ENCODE assay signal across 21 mouse cellular contexts in genomic region chr15:95967516-95968196, GRCm38 (mm10).
DNase-seq lines count a peak whose midpoint lies in the region; ATAC-seq and TF ChIP-seq lines count a peak whose summit lies in the region.
"Had no signal": no experiment of that assay in that cellular context is flagged by ENCODE, and none has a peak within 500 bp of the region (broad histone marks: within the 10 kb centered on the region; RNA-seq: fewer than 3 reads in every experiment).

No protein-coding gene starts in this region.

- ATAC-seq in embryonic facial prominence, embryonic 14.5 days (ENCODE audit: low read depth), result peak; percentile 44; the same call in 1 of the 2 replicates
- peak; percentile 50 for ATAC-seq in hindbrain, embryonic 12.5 days (ENCODE audit: low FRiP score)
- 0 out of 2 replicates have a peak, but pooled peaks have one; percentile 19 for ATAC-seq in midbrain, embryonic 12.5 days (ENCODE audit: low FRiP score, low read depth)
- no peak for ATAC-seq in midbrain, embryonic 16.5 days
- ATAC-seq: CD4-positive, CD25-positive, alpha-beta regulatory T cell, adult 4 months; forebrain, embryonic 13.5 days; forebrain, postnatal 0 days; intestine, embryonic 15.5 days had no signal

- no peak for TF ChIP-seq POLR2A in brain, embryonic 14.5 days (IDR thresholded peaks at IDR 0.05; ENCODE audit: borderline replicate concordance, extremely low read depth, insufficient read depth, insufficient read length, poor library complexity, severe bottlenecking)

- no peak overlapping the region for H3K27ac ChIP-seq in embryonic facial prominence, embryonic 14.5 days (replicated peaks; ENCODE audit: low read depth, low read length)
- H3K27ac ChIP-seq in embryonic facial prominence, embryonic 10.5 days (replicated peaks), result no peak overlapping the region
- H3K27ac ChIP-seq in hindbrain, embryonic 12.5 days, result no peak overlapping the region
- H3K27ac ChIP-seq in hindbrain, embryonic 10.5 days, result no peak overlapping the region; the same call in 1 of the 2 replicates
- H3K27ac ChIP-seq in midbrain, embryonic 12.5 days (replicated peaks), result no peak overlapping the region
- no peak overlapping the region for H3K27ac ChIP-seq in midbrain, embryonic 16.5 days (ENCODE audit: low read length)
- H3K27ac ChIP-seq: embryonic facial prominence, embryonic 13.5 days; forebrain, embryonic 13.5 days; intestine, embryonic 15.5 days had no signal

- DNase-seq in embryonic facial prominence, embryonic 14.5 days (ENCODE audit: low spot score), result no peak
- no peak for DNase-seq in embryonic facial prominence, embryonic 10.5 days (ENCODE audit: low spot score)
- no peak for DNase-seq in hindbrain, embryonic 10.5 days (ENCODE audit: low spot score)
- peak; percentile 19 for DNase-seq in brain, embryonic 14.5 days (ENCODE audit: low read depth)
- DNase-seq: adrenal gland, postnatal 10 days; B cell, adult 2 months; cerebellum, adult 11-12 months; cerebellum, adult 9-10 months; cerebellum, postnatal 25 days; forebrain, postnatal 0 days; gastrocnemius, postnatal 36 days; heart, adult 18-20 months had no signal

- no peak overlapping the region for H3K9ac ChIP-seq in embryonic facial prominence, embryonic 14.5 days (ENCODE audit: low read depth, low read length)
- no peak overlapping the region for H3K9ac ChIP-seq in hindbrain, embryonic 12.5 days
- H3K9ac ChIP-seq in midbrain, embryonic 12.5 days (replicated peaks), result no peak overlapping the region
- no peak overlapping the region for H3K9ac ChIP-seq in midbrain, embryonic 16.5 days (ENCODE audit: low read depth, low read length)
- H3K9ac ChIP-seq: embryonic facial prominence, embryonic 13.5 days; forebrain, embryonic 13.5 days; forebrain, postnatal 0 days; intestine, embryonic 15.5 days had no signal

- no peak for TF ChIP-seq CTCF in brain, embryonic 14.5 days (IDR thresholded peaks at IDR 0.05; ENCODE audit: borderline replicate concordance, extremely low read depth, insufficient read depth, insufficient read length)

- H3K4me3 ChIP-seq in embryonic facial prominence, embryonic 14.5 days (ENCODE audit: low read depth, low read length), result no peak overlapping the region
- H3K4me3 ChIP-seq in embryonic facial prominence, embryonic 10.5 days, result no peak overlapping the region
- H3K4me3 ChIP-seq in hindbrain, embryonic 12.5 days, result no peak overlapping the region
- H3K4me3 ChIP-seq in hindbrain, embryonic 10.5 days, result no peak overlapping the region
- H3K4me3 ChIP-seq in midbrain, embryonic 12.5 days, result no peak overlapping the region
- no peak overlapping the region for H3K4me3 ChIP-seq in midbrain, embryonic 16.5 days (ENCODE audit: low read depth, low read length)
- H3K4me3 ChIP-seq: embryonic facial prominence, embryonic 13.5 days; forebrain, embryonic 13.5 days; intestine, embryonic 15.5 days had no signal

- no peaks in the 10 kb centered on the region; the same call in 1 of the 2 replicates for H3K4me1 ChIP-seq in embryonic facial prominence, embryonic 14.5 days (ENCODE audit: control insufficient read depth, insufficient read depth, low read length)
- peaks cover 14% of the 10 kb centered on the region for H3K4me1 ChIP-seq in embryonic facial prominence, embryonic 10.5 days
- peaks cover 16% of the 10 kb centered on the region for H3K4me1 ChIP-seq in hindbrain, embryonic 12.5 days
- 0 out of 2 replicates have a peak, but pooled peaks cover 19% of the 10 kb centered on the region for H3K4me1 ChIP-seq in hindbrain, embryonic 10.5 days (replicated peaks)
- H3K4me1 ChIP-seq in midbrain, embryonic 12.5 days, result peaks cover 22% of the 10 kb centered on the region
- peaks cover 13% of the 10 kb centered on the region for H3K4me1 ChIP-seq in midbrain, embryonic 16.5 days (ENCODE audit: control insufficient read depth, insufficient read depth, low read length)
- H3K4me1 ChIP-seq: intestine, embryonic 15.5 days had no signal

- no peaks in the 10 kb centered on the region for H3K27me3 ChIP-seq in embryonic facial prominence, embryonic 14.5 days (replicated peaks; ENCODE audit: control insufficient read depth, insufficient read depth, low read length)
- H3K27me3 ChIP-seq in embryonic facial prominence, embryonic 10.5 days (replicated peaks; ENCODE audit: low read depth, poor library complexity, severe bottlenecking), result no peaks in the 10 kb centered on the region
- H3K27me3 ChIP-seq in hindbrain, embryonic 12.5 days, result no peaks in the 10 kb centered on the region
- no peaks in the 10 kb centered on the region for H3K27me3 ChIP-seq in hindbrain, embryonic 10.5 days (ENCODE audit: insufficient read depth, poor library complexity, severe bottlenecking)
- no peaks in the 10 kb centered on the region for H3K27me3 ChIP-seq in midbrain, embryonic 12.5 days
- no peaks in the 10 kb centered on the region for H3K27me3 ChIP-seq in midbrain, embryonic 16.5 days (ENCODE audit: control insufficient read depth, insufficient read depth, low read depth, low read length)
- H3K27me3 ChIP-seq: embryonic facial prominence, embryonic 13.5 days; forebrain, embryonic 13.5 days; intestine, embryonic 15.5 days had no signal

- no peaks in the 10 kb centered on the region for H3K9me3 ChIP-seq in embryonic facial prominence, embryonic 14.5 days (ENCODE audit: control insufficient read depth, low read length)
- no peaks in the 10 kb centered on the region for H3K9me3 ChIP-seq in embryonic facial prominence, embryonic 10.5 days
- H3K9me3 ChIP-seq in hindbrain, embryonic 12.5 days (replicated peaks), result no peaks in the 10 kb centered on the region
- no peaks in the 10 kb centered on the region for H3K9me3 ChIP-seq in hindbrain, embryonic 10.5 days
- no peaks in the 10 kb centered on the region for H3K9me3 ChIP-seq in midbrain, embryonic 12.5 days
- H3K9me3 ChIP-seq in midbrain, embryonic 16.5 days (replicated peaks; ENCODE audit: control insufficient read depth, low read length, poor library complexity, severe bottlenecking), result no peaks in the 10 kb centered on the region
- H3K9me3 ChIP-seq: embryonic facial prominence, embryonic 13.5 days; forebrain, embryonic 13.5 days; intestine, embryonic 15.5 days had no signal

- H3K4me2 ChIP-seq in embryonic facial prominence, embryonic 14.5 days (ENCODE audit: low read depth, low read length), result no peak overlapping the region
- no peak overlapping the region for H3K4me2 ChIP-seq in hindbrain, embryonic 12.5 days (replicated peaks)
- H3K4me2 ChIP-seq in midbrain, embryonic 12.5 days (replicated peaks), result no peak overlapping the region
- H3K4me2 ChIP-seq in midbrain, embryonic 16.5 days (ENCODE audit: low read length), result no peak overlapping the region
- H3K4me2 ChIP-seq: embryonic facial prominence, embryonic 13.5 days; forebrain, embryonic 13.5 days; heart, embryonic 11.5 days; intestine, embryonic 15.5 days had no signal

- H3K36me3 ChIP-seq in embryonic facial prominence, embryonic 14.5 days (ENCODE audit: control insufficient read depth, insufficient read depth, low read length), result peaks cover 38% of the 10 kb centered on the region
- H3K36me3 ChIP-seq in embryonic facial prominence, embryonic 10.5 days (replicated peaks), result peaks cover 64% of the 10 kb centered on the region
- peaks cover 21% of the 10 kb centered on the region for H3K36me3 ChIP-seq in hindbrain, embryonic 12.5 days
- H3K36me3 ChIP-seq in hindbrain, embryonic 10.5 days, result peaks cover 34% of the 10 kb centered on the region
- H3K36me3 ChIP-seq in midbrain, embryonic 12.5 days, result peaks cover 27% of the 10 kb centered on the region
- no peaks in the 10 kb centered on the region for H3K36me3 ChIP-seq in midbrain, embryonic 16.5 days (ENCODE audit: control insufficient read depth, insufficient read depth, low read length)
- H3K36me3 ChIP-seq: G1E had no signal

- WGBS in embryonic facial prominence, embryonic 14.5 days, result 84% methylated on average over 16 of the region's 16 CpGs
- WGBS in embryonic facial prominence, embryonic 10.5 days, result 88% methylated on average over 16 of the region's 16 CpGs
- 76% methylated on average over 16 of the region's 16 CpGs for WGBS in hindbrain, embryonic 12.5 days
- WGBS in hindbrain, embryonic 10.5 days, result 84% methylated on average over 16 of the region's 16 CpGs
- 85% methylated on average over 16 of the region's 16 CpGs for WGBS in midbrain, embryonic 12.5 days
- WGBS in midbrain, embryonic 16.5 days, result 74% methylated on average over 16 of the region's 16 CpGs
